Mouse (Mus musculus) bone marrow, adult 2 months (tissue): ENCODE results near the gene Serpina3a. TPM values are rescaled to one million over a fixed set of nuclear protein-coding genes. Genes with fewer than 3 reads are reported as not detected.

Experiments
- H3K27ac ChIP-seq: fragments of 200-500 bp; 2 replicates; pipeline ENCODE4 v1.5.1; 2012; ENCODE audit warnings: low read depth, mild to moderate bottlenecking, control low read depth, inconsistent platforms, low read length; ENCODE audit not compliant: control insufficient read depth, poor library complexity, insufficient read depth
- H3K4me1 ChIP-seq: fragments of 200-500 bp; 2 replicates; pipeline ENCODE4 v1.6.1; 2011; ENCODE audit warnings: low read length; ENCODE audit not compliant: control insufficient read depth, insufficient read depth
- H3K4me3 ChIP-seq: fragments of 200-500 bp; replicated peaks from 2 replicates; pipeline ENCODE3; 2011; ENCODE audit warnings: mild to moderate bottlenecking, low read depth, low read length, control low read depth; ENCODE audit not compliant: control insufficient read depth
- CTCF ChIP-seq: fragments of 200-500 bp; IDR thresholded peaks from 2 replicates; pipeline ENCODE4 v1.5.1; 2011; ENCODE audit warnings: low read length, control low read depth; ENCODE audit not compliant: control insufficient read depth, insufficient read depth
- POLR2A ChIP-seq: fragments of 200-500 bp; IDR thresholded peaks from 2 replicates; pipeline ENCODE4 v1.6.1; 2011; ENCODE audit warnings: low read depth, mild to moderate bottlenecking, control low read depth, low read length, borderline replicate concordance; ENCODE audit not compliant: control insufficient read depth
- WGBS: fragments of 180-500 bp; shearing (Covaris S2); methylation state at CpG from one replicate; pipeline ENCODE4 v1.1.7; 2018; 5-methylcytosine and 5-hydroxymethylcytosine counted together
- polyA plus RNA-seq: library from polyadenylated mRNA; stranded (reverse); fragments of >200 nt; gene quantifications from 2 replicates; pipeline ENCODE4 v1.2.4, GENCODE M21; 2011; ENCODE audit warnings: low replicate concordance; ENCODE audit not compliant: missing spikeins, insufficient read depth, insufficient read length

Gene Serpina3a
- polyA plus RNA-seq, 1 experiment = not detected

DNA sequence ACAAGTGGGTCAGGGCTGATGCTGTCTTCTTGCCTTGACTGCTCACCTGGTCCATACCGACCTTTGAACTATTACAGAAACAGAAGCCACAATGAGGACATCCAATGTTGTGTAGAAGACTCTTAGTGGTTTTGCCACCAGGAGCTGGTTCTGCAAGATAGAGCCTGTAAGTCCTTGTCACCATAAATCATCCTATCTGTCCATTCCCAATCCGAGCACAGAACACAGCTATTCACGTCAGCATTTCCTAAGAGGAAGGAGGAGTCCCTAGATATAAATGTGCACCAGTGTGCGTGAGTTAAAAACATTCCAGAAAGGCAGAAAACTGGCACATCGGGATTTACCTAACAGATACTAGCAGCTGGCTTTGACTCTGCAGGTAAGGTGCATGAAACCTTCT, 15.2 kb downstream of the Serpina3a start, which contains the start of gene Serpina3b:
Gene Serpina3b, plus strand, starts transcription at position 301 of the 400 bp plus-strand sequence.
- Histone ChIP-seq H3K27ac (no peak within 1 kb of the TSS), H3K4me1 (no peaks in the 10 kb centered on the region; the same call in 1 of the 2 replicates), H3K4me3 (no peak within 1 kb of the TSS)
- no peak for TF ChIP-seq CTCF
- no peak for TF ChIP-seq POLR2A
- 54% methylated on average over 5 of the region's 5 CpGs for WGBS

DNA sequence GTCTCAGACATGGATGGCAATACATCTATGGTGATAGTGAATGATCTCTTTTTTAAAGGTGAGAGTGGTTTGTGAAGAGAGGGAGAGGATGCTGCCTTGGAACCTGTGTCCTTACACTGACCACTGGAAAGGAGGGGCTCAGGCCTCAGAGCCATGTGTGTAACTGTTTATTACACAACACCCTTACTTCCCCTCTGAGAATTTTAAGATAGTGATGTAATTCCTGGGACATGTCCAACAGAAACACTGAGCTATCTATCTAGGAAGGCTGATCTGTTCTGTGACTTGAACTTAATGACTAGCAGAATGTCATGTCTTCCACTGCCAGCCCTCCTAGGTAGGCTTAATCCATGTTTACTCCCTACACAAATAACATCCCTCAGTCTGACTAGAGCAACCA, 18.5 kb downstream of the Serpina3a start:
- Histone ChIP-seq H3K27ac (no peak overlapping the region), H3K4me1 (no peaks in the 10 kb centered on the region), H3K4me3 (no peak overlapping the region)
- TF ChIP-seq POLR2A = no peak
- no peak for TF ChIP-seq CTCF

DNA sequence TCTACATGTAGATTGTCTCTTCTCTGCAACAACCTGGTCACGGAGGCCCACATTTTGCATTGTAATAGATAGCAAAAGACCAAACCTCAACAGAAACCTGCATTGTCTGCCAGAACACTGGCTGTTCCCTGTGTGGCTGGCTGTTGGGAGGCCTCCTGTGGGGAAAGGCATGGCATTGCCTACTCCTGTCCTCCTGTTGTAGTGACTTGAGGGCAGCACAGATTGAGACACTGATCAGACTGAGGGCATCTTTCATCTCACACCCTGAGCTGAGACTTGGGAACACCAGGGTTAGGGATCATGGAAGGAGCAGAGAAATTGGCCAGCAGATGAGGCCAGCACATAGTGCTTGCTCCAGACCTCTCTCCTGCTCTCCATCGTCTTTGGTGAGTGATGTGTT, 25.7 kb downstream of the Serpina3a start:
- H3K4me3 ChIP-seq = no peak overlapping the region
- H3K4me1 ChIP-seq = no peaks in the 10 kb centered on the region
- TF ChIP-seq CTCF = no peak
- TF ChIP-seq POLR2A = no peak
- H3K27ac ChIP-seq = no peak overlapping the region
- 74% methylated on average over 2 of the region's 2 CpGs for WGBS

DNA sequence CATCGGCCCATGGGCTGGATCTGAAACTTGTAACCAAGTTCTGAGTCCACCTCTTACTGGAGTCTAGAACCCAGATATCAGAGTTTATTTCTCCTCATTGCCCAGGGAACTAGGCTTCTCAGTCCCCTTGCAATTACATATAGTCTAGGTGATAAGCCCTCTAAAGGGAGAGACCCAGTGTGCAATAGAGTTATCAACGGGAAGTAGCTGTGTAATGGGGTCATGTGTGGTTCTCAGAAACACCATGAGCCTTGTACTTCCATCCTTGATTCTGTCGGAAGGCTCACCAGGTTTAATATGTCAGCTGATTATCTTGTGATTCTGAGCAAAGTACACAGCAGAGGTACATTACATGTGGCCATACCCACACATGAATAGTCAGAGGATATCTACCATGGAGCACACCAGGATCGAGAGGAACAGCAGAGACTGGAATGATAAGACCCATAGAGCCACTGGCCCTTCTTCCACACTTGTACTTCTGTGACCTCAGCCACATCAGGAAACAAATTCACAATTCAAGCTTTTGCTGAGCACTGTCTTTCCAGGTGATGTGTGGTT, 28.1 kb downstream of the Serpina3a start:
- WGBS = 78% methylated on average over 4 of the region's 4 CpGs
- no peak overlapping the region for H3K4me3 ChIP-seq
- no peak overlapping the region for H3K27ac ChIP-seq
- TF ChIP-seq CTCF (no peak), POLR2A (no peak)
- H3K4me1 ChIP-seq = no peaks in the 10 kb centered on the region

DNA sequence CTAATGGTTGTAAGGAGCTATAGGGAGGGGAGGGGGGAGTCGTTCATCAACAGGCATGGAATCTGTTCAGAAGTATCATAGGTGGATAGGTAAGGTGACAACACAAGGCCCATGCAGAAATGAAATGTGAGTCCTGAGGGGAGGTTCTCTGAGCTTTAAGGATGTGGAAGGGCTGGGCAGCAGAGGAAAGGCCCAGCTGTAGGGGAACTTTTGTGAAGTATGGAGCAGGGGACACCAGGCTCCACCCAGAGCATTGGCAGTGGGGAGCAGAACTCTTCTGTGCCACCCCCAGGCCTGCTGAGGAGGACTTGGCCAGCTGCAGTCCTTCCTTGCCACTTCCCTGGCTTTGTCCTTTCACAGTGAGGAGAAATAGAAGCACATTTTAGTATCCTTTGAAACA, 29.0 kb downstream of the Serpina3a start:
- TF ChIP-seq POLR2A = no peak
- no peak for TF ChIP-seq CTCF
- Histone ChIP-seq H3K4me1 (no peaks in the 10 kb centered on the region), H3K4me3 (no peak overlapping the region), H3K27ac (no peak overlapping the region)
- 71% methylated on average over 1 of the region's 1 CpGs for WGBS

DNA sequence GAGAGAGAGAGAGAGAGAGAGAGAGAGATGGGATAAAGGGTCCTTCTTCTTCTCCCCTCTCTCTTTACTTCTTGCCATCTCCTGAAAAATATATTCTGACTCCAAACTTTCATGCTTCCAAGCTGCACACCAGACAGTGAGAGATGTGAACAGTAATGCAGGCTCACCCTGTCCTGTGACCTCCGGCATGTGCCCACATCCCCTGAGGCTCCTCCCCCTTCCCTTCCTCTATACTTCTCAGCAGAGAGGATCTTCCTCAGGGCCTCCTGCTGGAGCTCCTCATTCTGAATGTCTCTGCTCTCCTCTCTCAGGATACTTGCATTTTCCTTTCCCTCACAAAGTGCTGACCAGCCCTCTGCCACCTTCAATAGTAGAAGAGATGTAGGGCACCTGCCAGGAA, 29.9 kb downstream of the Serpina3a start:
- no peak overlapping the region for H3K27ac ChIP-seq
- 4% methylated on average over 1 of the region's 1 CpGs for WGBS
- no peaks in the 10 kb centered on the region for H3K4me1 ChIP-seq
- TF ChIP-seq POLR2A = no peak
- no peak for TF ChIP-seq CTCF
- no peak overlapping the region for H3K4me3 ChIP-seq

DNA sequence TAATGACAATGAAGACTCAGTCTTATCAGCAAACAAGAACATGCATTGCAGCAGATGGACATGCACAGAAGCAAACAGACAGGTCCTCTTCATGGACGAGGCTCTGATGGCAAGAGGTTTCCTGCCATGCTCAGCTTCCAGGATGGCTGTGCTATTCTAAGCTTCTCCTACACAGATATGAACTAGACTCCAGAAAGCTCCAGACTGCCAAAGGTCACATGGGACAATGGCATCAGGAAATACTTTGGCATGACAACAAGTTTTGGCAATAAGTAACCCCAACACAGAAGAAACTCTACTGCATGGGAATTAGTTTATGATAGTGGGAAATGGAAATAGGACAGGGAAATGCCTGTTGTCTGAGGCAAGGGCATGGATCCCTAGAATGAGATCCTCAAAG, 30.8 kb downstream of the Serpina3a start:
- no peak overlapping the region for H3K27ac ChIP-seq
- no peak overlapping the region for H3K4me3 ChIP-seq
- TF ChIP-seq CTCF (no peak), POLR2A (no peak)
- 59% methylated on average over 1 of the region's 1 CpGs for WGBS
- H3K4me1 ChIP-seq = no peaks in the 10 kb centered on the region

DNA sequence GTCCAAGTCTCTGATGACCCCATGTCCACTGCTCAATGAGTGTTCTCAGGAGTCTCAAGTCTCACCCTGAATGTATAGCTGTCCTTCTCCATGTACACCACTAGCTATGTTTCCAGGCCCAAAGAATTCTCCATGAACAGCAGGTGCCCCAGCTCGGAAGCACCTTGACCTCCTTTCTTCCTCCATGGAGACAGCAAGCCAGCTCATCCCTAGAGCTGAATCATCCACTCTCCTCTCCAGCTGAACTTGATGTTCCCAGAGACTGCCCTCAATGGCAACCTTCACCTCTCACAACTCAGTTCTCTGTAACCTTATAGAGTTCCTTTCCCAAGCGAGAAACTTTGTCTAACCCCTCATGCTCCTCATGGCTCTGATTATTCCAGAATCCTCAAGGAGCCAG, 33.0 kb downstream of the Serpina3a start:
- Histone ChIP-seq H3K4me1 (no peaks in the 10 kb centered on the region), H3K27ac (no peak overlapping the region), H3K4me3 (no peak overlapping the region)
- 81% methylated on average over 2 of the region's 2 CpGs for WGBS
- TF ChIP-seq CTCF = no peak
- no peak for TF ChIP-seq POLR2A

DNA sequence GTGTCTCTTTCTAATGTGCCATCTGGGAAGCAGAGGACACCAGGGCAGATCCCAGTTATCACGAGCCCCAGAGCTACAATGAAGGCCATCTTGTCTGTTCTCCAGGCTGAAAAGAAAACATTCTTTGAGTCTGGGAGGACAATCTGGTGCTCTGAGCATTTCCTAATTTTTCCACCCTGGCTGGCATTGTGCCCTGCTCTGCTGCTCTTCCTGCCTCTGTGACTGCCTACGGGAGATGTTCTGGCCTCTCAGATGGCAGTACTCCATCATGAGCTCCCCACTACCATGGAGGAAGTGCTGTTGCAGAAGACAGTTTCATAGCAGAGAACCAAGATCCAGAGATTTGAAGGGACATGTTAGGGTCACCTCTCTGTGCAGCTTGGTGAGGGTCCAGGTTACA, 39.5 kb downstream of the Serpina3a start:
- 42% methylated on average over 2 of the region's 2 CpGs for WGBS

More for the DNA sequence above, 39.5 kb downstream of the Serpina3a start:
- Histone ChIP-seq H3K4me3 (no peak overlapping the region), H3K4me1 (no peaks in the 10 kb centered on the region), H3K27ac (no peak overlapping the region)
- no peak for TF ChIP-seq CTCF
- TF ChIP-seq POLR2A = no peak
